Mouse (Mus musculus): ENCODE results near the gene Hdac1.

GRCm38 (mm10) chr4:129540012-129540411 is 2.5 kb downstream of the Hdac1 start:
- TF ChIP-seq CHD2 (IDR thresholded peaks at IDR 0.05; ENCODE audit: low read depth, low read length): no peak
- TF ChIP-seq ZC3H11A (IDR thresholded peaks at IDR 0.05; ENCODE audit: borderline replicate concordance, low read depth, low read length): peak; percentile 31; the same call in 1 of the 2 replicates
- no peak for TF ChIP-seq MAFK (IDR thresholded peaks at IDR 0.05; ENCODE audit: insufficient read depth, low read depth, low read length)

Measured in ES-E14 (cell line).